Mouse (Mus musculus): Measurements from ENCODE around the gene 5730409E04Rik.

DNA sequence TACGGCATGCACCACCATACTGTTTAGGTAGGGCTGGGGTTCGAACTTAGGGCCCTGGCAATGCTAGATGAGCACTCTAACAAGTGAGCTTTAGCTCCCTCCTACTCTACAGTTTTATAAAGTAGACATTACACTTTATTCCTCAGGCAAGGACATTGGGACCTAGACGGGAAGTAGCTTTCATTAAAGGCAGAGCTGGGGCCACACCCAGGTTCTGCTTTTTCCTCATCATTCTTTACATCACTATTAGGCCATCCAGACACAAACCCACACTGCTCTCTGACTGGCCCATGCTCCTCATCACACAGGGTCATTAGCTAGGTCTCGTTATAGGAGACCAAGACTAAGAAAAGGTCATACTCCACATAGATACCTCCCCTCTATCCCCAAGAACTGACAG is 34.2 kb downstream of the 5730409E04Rik start:
- TF ChIP-seq GATA1 (IDR thresholded peaks at IDR 0.05; ENCODE audit: borderline replicate concordance, low read length) = no peak
- no peak for TF ChIP-seq FLI1 (IDR thresholded peaks at IDR 0.05; ENCODE audit: low read length)

Measured in megakaryocyte, embryonic 14.5 days (primary cell).